Mouse (Mus musculus): ENCODE results near the gene Plch2.

GRCm38 (mm10) chr4:155020141-155020540, 36.4 kb downstream of the Plch2 start:
- TF ChIP-seq CTCF (IDR thresholded peaks at IDR 0.05; ENCODE audit: extremely low read depth, insufficient read length, insufficient replicate concordance, low read depth, low read length) (no peak), POLR2A (IDR thresholded peaks at IDR 0.05; ENCODE audit: low read depth, low read length) (no peak)
